Mouse (Mus musculus) fat pad, adult 2 months (tissue): ENCODE results near the gene Chchd1.

Experiments used
- DNase-seq: peaks from one replicate; pipeline ENCODE4 v3.0.0-alpha.2; 2011; ENCODE audit warnings: low read depth, low spot score; ENCODE audit errors: extremely low read depth

Chchd1 gene

GRCm38 (mm10) chr14:20702741-20703381 lies at the start of gene Chchd1:
Chchd1 (plus strand) TSS chr14:20703006.
- DNase-seq, result no peak

DNA sequence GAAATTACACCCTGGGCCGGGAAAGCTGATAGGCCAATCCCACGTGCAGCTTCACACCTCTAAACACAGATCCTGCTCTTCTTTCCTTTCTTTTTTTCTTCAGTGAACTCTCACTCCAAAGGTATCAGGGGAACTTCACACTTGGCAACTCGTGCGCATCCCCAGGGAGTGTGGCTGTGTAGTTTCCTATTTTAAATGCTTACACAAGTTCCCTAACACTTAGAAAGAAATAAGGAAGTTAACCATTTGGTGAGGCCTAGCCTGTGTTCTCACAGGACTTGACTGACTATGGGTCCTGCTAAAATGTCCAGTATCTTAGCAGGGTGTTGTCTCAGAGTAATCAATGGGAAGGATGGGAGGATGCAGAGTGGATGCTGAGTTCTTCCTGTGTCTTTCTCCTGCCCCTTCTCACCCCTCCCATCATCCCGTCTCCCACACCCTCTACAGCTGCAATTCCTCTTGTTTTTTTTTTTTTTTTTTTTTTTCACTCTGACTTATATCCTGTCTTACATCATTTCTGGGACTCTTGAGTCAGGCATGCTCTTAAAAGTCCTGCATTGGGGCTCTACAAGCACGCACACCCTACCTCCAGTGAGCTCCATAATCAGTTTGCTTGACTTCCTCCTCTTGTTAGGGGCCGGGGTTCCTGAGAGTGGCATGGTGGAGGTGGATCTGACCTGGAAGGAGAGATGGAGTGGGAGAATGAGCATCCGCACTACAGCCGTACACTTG lies 48.0 kb upstream of the Chchd1 start:
- no peak for DNase-seq

GRCm38 (mm10) chr14:20655731-20656130 lies 47.1 kb upstream of the Chchd1 start:
- DNase-seq, result no peak

DNA sequence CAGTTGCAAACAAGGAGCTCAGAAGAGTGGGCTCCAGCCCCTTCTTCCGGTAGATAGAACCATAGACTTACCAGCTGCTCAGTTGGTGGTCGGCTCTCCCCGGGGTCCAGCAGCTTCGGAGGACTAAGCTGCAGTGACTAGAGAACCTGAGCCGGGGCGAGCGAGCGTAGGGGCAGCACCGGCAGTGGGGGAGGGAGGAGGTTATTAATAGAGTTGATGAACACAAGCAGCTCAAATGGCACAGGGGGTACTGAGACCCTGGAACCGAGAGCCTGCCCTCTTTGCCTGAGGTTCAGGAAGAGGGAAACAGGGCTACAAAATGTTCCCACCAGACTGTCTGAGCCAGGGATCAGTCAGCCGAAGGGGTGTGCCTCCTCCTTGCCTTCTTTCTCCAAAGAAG lies 46.4 kb upstream of the Chchd1 start, which contains the start of gene Myoz1:
TSS of gene Myoz1 (minus strand) at position 180 of the 400 bp plus-strand sequence.
- DNase-seq, result no peak

GRCm38 (mm10) chr14:20658326-20658725 lies 44.5 kb upstream of the Chchd1 start:
- DNase-seq, result no peak

DNA sequence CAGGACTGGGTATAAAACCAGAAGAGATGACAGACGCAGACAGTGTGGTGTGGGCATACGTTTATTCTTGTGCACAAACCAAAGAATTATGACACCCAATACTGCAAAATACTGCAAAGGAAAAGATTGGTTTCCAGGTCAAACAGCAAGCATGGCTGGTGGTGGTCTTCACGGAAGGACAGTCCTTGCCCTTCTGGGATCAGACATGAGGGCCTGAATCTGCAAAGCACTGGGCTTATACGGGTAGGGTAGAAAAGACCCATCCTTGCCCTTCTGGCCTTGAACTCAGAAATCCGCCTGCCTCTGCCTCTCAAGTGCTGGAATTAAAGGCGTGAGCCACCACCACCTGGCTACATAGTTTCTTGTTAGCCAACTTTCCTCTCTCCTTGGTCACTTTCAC lies 43.9 kb upstream of the Chchd1 start:
- no peak for DNase-seq

DNA sequence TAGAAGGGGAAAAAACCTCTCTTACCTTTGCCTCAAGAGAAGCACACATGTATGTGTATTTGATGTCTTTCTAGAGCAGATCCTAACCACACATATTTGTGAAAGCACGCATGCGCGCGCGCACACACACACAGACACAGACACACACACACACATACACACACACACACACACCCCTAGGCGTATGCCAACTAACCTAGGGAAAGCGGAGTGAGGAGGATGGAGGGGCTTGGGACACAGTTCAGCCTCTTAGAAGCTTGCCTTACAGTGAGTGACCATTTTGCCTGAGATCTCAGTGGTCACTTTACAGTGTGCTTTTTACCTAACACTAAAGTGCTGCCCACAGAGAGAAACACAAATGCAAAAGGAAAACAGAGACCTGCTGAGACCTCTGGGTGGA lies 43.1 kb upstream of the Chchd1 start:
- no peak for DNase-seq

DNA sequence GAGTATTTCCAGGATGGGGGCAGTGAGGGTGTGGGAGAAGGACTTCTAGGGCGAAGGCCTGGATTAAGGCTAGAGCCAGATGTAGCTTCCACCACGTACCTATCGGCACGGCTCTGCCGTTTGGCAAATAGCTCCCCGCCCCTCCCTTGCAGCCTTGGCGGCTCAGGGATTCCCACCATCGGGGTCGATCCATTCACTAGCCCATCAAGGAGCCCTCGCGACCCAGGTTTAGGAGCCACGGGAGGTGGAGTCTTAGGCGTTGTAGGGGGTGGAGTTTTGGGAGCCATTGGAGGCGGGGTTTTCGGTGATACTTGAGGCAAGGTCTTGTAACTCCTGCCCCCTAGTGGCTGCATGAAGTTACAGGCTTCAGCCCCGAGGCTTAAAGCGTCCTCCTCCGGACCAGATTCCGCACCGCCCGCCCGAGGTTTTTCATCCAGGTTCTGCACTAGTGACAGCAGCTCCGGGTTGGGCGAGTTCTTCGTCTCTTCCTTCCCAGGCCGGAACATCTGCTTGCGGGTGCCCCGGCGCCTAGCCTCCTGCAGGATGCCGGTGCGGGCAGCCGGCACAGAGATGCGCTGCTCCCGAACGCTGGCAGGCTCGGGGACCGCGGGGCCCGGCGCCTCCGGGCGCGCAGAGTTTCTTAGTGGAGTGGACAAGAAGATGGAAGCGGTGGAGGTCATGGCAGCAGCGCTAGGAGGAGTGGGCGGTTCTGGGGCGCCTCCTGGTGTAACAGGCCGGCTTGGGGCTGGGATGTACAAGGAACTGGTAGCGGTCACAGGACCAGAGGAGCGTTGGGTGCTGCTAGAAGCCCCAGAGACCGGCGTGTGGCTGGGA lies 41.8 kb upstream of the Chchd1 start:
- peak; percentile 49 for DNase-seq

DNA sequence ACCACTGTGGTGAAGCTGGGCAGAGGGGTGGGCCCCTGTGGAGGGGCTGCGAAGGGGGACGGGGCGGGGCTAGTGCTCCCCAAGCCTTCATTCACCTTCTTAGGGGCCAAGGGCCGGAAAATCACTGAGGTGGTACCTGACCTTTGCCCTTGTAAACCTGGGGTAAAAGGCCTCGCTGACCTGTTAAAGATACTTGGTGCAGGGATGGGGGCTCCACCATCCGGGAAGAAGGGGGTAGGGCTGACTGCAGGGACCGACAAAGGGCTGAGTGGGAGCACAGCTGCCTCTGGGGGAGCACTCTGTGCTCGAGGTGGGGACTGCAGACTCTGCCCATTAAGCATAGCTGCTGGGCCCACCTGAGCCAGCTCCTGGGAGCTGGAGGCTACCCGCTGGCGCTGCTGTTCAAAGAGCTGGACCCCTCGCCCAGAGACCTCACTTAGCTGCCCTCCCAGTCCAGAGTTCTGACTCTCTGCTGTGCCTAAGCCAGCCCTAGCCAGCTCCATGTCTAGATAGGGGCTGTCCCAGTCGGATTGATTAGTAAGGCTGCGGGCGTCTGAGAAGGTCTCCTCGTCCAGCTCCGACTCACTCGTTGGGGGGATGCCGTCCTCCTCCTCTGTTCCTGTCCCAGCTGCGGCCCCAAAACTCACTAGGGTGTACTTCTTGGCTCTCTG lies 41.0 kb upstream of the Chchd1 start:
- no peak for DNase-seq

DNA sequence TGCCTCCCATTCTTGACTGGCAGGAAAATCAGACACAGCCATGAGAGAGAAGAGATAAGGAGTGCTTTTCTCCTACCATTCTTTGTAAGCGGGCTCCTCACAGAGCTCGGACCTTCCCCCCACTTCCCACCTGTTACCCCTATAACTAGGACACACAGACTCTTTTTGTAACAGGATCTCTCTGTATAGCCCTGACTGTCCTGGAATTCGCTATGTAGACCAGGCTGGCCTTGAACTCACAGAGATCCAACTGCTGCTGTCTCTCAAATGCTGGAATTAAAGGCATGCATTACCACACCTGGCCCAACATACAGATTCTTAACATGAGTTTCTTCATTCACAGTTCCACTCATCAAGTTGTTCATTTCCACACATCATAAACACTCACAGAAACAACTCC lies 40.1 kb upstream of the Chchd1 start:
- DNase-seq, result no peak

- no peak for DNase-seq
Measured at GRCm38 (mm10) chr14:20663601-20664000, 39.2 kb upstream of the Chchd1 start.

GRCm38 (mm10) chr14:20664436-20664835 lies 38.4 kb upstream of the Chchd1 start:
- DNase-seq, result no peak

GRCm38 (mm10) chr14:20667469-20667868 lies 35.3 kb upstream of the Chchd1 start:
- DNase-seq, result no peak

- no peak for DNase-seq
Measured at GRCm38 (mm10) chr14:20668154-20668810, 34.5 kb upstream of the Chchd1 start, which contains the start of gene Synpo2l. Synpo2l (minus strand) TSS chr14:20668354.

DNA sequence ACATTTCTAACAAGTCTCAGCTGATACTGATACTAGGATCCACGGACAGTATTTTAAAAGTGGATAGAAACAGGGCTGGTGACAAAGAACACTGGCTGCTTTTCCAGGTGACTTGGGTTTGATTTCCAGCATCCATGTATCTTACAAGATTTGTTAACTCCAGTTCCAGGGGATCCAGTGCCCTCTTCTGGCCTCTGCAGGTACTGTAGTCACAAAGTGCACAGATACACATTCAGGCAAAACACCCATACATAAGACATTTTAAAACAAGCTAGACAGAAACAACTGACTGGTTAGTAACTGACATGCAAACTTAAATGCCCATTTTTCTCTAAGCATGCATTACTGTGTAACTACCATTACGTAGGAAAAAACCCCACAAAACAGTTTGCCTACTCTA lies 29.8 kb upstream of the Chchd1 start:
- no peak for DNase-seq

DNA sequence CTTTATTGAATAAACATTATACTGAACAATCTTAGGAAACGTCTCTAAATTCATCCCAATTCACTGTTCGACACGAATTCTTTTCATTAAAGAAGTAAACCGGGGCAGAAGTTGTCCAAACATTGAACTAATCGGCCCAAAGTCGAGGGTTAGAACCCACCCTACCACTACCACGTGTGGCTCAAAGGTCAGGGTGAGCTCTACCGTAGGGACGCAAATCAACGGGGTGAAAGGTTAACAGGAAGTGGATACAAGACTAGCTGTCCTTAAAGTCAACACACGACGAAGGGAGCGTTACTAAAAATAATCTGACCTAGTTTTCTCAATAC lies 29.1 kb upstream of the Chchd1 start:
- no peak for DNase-seq

- DNase-seq, result peak; percentile 56
Measured at GRCm38 (mm10) chr14:20674064-20674833, 28.6 kb upstream of the Chchd1 start, which contains the start of gene Sec24c. Sec24c (plus strand) TSS chr14:20674308.

GRCm38 (mm10) chr14:20677906-20678305 lies 24.9 kb upstream of the Chchd1 start:
- no peak for DNase-seq

DNA sequence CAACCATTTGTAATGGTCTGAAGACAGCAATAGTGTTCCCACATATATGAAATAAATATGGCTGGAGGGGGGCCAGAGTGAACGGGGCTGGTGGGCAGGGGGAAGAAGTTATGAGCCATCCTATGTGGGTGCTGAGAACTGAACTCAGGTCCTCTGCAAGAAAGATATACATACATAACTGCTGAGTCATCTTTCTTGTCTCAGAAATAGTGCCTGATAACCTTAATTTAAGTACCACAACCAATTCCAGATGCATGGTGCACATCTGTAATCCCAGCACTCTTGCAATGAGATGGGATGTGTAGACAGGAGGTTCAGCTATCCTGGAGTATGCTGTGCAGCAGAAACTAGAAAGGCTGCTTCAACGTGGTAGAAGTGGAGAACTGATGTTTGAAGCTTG lies 21.1 kb upstream of the Chchd1 start:
- no peak for DNase-seq

DNA sequence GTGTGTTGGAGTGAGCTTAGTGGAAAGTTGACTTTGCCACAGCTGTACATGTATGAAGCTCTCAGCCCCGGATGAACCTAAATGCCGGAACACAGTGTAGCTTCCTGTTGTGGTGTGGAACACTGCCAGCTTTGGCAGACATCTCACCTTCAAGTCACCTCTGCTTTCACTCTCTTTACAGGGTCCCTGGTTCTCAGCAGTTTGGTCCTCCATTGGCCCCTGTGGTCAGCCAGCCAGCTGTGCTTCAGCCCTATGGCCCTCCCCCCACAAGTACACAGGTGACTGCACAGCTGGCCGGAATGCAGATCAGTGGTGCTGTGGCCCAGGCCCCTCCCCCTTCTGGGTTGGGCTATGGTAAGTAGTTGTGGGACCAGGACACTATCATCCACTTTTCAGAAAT lies 20.3 kb upstream of the Chchd1 start:
- no peak for DNase-seq
